Mouse (Mus musculus): ENCODE measurements around the gene Loxl1. TPM values are rescaled to one million over a fixed set of nuclear protein-coding genes. Genes with fewer than 3 reads are reported as not detected.

Gene Loxl1
- total RNA-seq, 2 experiments from 2014 or later: 2.1 to 2.7 TPM

Other genes starting within 250 kb of the Loxl1 start
- 1 to 10 TPM; 5.6 to 7.3 TPM for gene Stra6, start 249.4 kb downstream of the Loxl1 start, total RNA-seq (2021)
- gene Ccdc33, start 194.4 kb downstream of the Loxl1 start, total RNA-seq (2021): 1 to 10 TPM in 1 of 2 experiments, under 1 TPM in 1; 0.49 to 1.1 TPM
- 10 to 100 TPM; 13.8 to 16.8 TPM for gene Islr, start 108.9 kb downstream of the Loxl1 start, total RNA-seq (2021)
- 10 to 100 TPM; 75.1 to 80.7 TPM for gene Islr2, start 108.9 kb downstream of the Loxl1 start, total RNA-seq (2021)
- 10 to 100 TPM; 13.7 to 17.5 TPM for gene Pml, start 63.4 kb downstream of the Loxl1 start, total RNA-seq (2021)
- gene Stoml1, start 60.0 kb downstream of the Loxl1 start, total RNA-seq (2021): 10 to 100 TPM; 64.6 to 72.4 TPM
- not detected for gene Tbc1d21, start 57.3 kb upstream of the Loxl1 start, total RNA-seq (2021)
- gene Insyn1, start 175.4 kb upstream of the Loxl1 start, total RNA-seq (2021): 100 to 1,000 TPM; 218 to 232 TPM
- 1 to 10 TPM; 8.7 to 8.8 TPM for gene Cd276, start 242.3 kb upstream of the Loxl1 start, total RNA-seq (2021)

Measured in left cerebral cortex, postnatal 36 days (tissue).